Mouse (Mus musculus): ENCODE results near the gene Cdnf.

DNA sequence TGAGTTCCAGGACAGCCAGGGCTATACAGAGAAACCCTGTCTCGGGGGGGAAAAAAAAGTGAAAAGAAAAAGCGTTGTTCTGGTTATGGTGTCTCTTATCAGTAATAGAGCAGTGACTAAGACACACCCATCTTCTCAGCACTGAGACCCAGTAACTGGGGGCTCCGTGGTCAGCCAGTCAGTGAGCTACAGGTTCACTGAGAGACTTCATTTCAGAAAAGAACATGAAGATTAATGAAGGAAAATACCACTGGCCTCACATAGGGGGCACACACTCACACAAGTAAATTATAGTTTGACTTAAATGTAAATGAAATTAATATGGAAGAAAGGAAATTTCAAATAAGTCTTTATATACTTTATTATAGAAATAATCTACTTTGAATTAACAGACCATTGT, 32.6 kb upstream of the Cdnf start:
- TF ChIP-seq CTCF (IDR thresholded peaks at IDR 0.05; ENCODE audit: insufficient read depth, low read depth, low read length), result no peak
- no peak for TF ChIP-seq POLR2A (IDR thresholded peaks at IDR 0.05; ENCODE audit: insufficient read depth, low read depth, low read length)
